Mouse (Mus musculus): ENCODE results near the gene Bcl6.

The Bcl6 gene

DNA sequence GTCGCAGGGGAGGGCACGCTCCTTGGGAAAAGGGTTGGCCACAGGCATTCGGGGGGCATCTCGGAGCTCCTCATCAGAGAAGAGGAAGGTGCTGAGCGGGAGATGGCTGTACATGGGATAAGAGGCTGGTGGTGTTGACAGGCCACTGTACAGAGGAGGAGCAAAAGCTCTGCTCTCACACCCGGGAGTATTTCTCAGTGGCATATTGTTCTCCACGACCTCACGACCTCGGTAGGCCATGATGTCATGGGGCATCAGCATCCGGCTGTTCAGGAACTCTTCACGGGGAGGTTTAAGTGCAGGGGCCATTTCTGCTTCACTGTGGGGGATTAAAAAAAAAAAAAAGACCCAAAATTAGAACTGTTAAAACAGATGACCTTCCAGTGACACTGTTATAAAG, 15.8 kb downstream of the Bcl6 start:
- DNase-seq: peak; percentile 4

DNA sequence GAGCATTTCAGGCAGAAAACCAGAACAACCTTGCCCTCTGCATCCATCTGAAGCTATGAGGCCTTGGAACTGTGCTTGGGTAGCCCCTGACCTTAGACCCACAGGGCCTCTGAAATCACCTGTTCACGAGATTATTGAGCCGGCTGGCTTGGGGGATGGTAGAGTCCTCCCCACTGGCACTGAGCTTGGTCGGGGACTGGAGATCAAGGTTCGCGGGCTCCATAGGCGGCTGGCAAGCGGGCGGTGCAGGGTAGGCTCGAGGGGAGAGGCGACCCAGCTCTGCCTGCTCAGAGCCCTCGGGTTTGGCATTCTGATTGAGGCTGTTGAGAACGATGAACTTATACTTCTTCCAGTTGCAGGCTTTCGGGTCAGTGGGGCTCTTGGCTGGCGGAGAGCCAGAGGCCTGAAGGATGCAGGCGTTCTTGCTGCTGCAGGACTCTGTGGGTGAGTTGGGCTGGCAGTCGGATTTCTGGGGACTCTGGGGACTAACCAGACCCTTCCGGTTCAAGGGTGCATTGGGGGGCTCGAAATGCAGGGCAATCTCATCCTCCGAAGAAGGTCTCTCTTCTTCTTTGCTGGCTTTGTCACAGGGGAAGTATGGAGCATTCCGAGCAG, 16.4 kb downstream of the Bcl6 start:
- peak; percentile 17 for DNase-seq

DNA sequence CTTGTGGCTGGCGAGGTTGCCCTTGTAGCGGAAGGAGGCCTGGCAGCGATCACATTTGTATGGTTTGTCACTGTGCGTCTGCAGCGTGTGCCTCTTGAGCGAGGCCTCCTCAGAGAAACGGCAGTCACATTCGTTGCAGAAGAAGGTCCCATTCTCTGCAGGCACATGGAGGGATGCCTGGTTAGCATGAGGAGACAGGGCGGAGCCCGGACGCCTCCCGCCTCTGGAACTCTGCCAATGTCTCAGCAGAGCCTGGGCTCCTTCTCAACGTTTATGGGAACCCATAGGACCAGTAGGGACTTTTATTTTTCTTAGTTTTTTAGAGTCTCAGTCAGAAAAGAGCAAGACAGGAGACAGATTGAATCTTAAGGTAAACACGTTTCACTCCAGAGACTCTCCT, 18.7 kb downstream of the Bcl6 start:
- peak; percentile 27 for DNase-seq

DNA sequence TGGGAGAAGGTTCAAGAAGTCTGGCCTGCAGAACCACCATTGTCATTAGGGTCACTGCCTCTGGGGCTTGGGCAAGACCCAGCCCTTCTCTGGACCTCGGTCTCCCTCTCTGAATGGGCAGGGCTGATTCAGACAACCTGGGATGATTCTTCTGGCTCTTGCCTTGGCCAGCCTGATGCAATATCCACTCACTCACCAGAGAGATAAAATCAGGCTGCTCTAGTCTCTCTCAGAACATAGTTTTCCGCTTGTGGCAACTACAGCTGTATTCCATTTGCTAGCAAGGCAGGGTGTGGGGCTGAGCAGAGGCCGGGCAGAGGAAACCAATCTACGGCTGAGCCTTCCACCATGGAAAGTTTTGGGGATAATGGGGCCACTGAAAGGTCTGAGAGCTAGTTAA, 19.8 kb downstream of the Bcl6 start:
- no peak for DNase-seq

DNA sequence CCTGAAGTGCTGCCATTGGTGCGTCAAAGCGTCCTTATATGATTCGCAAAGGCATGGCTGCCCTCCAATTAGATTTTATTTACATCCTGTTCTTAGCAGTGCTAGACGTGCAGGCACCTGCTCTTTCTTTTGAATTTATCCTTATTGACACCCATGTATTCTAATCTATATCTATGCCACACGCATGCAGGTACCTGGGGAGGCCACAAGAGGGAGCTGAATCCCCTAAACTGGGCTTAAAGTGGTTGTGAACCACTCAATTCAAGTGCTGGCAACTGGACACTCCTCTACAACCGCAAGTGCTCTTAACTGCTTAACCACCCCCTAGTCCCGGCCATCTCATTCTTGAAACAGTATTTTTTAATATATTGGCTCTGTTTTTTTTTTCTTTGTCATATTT, 21.4 kb downstream of the Bcl6 start:
- peak; percentile 31 for DNase-seq

DNA sequence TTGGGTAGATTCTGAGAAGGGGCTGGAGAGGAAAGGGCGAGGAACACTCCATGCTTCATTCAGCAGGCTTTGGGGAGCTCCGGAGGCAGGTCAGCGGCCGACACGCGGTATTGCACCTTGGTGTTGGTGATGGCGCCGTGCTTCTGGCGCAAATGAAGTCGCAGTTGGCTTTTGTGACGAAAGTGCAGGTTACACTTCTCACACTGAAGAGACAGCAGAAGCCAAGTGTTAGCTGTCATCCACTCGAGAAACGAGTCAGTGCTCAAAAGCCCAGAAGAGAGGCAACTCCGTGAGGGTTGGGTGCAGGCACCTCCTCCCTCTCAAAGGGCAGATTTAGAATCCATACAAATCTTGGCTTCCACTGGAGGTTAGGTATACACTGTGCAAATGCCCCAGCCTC, 22.6 kb downstream of the Bcl6 start:
- no peak for DNase-seq

- DNase-seq: no peak
These were observed 23.8 kb downstream of the Bcl6 start for GRCm38 (mm10) chr16:23964706-23965367.

GRCm38 (mm10) chr16:23963896-23964668, 24.6 kb downstream of the Bcl6 start:
- DNase-seq: peak; percentile 24

DNA sequence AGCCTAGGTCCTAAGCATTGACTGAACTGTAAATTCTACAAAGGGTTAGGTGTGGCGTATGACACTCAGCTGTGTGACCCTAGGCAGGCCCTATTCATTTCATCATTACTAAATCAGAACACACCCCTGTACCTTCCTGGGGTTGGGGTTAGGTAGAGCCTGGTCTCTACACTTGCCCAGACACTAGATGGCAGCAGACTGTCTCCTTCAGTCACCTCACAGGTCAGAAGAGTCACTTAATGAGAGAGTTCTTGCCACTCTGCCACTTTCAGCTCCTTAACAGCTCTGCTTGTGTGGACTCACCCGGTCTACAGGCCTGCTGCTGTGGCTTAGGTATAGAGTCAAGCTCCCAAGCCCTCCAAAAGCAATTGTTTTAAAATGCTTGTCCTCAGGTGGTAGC, 26.3 kb downstream of the Bcl6 start:
- peak; percentile 42 for DNase-seq

DNA sequence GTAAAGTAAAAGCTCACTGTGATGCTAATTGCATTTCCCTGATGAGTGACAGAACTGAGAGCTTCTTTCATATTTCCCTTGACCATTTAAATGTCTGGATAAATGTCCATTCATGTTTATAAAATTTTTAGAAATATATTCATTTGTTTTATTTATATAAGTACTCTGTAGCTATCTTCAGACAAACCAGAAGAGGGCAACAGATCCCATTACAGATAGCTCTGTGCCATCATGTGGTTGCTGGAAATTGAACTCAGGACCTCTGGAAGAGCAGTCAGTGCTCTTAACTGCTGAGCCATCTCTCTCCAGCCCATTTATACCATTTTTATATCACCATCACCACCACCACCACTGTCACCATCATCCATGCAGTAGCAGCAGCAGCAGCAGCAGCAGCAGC, 29.7 kb downstream of the Bcl6 start:
- DNase-seq: no peak

- DNase-seq: no peak
These were observed 34.7 kb downstream of the Bcl6 start for GRCm38 (mm10) chr16:23953959-23954260.

DNA sequence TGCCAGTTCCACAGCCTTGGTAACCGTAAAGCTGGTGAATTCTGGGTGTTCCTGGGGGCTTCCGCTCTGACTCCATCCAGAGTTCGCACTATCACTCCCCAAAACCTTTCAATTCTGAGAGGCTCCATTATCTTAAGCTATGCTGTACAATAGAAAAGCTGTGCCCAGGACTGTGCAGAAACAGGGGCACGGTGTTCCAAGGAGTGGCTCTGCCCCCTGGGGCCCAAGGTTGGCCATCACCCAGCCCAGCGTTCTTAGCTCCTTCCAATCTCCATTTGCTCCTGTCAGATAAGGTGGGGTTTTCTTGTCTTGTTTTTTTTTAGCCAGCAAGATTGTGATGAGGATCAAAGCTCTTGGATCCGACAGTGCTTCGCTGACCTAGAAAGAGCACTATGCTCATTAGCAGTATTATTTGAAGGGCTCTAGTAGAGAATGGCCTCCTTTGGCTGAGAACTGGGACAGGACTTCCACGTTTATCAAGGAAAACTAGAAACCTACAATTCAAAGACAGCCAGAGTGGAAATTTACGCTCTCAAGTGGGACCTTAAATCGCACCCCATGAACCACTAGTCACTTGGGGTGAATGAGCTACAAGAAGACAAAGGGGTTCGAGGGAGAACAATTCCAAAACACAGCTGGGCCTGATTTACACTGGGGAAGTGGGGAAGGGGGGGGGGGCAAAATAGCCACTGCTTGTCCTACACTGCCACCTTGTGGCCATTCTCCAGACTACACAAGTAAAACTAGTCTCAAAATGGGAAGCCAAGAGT, 35.3 kb downstream of the Bcl6 start:
- peak; percentile 53 for DNase-seq

- DNase-seq: no peak
These were observed 36.4 kb downstream of the Bcl6 start for GRCm38 (mm10) chr16:23952101-23952727.

- no peak for DNase-seq
These were observed 41.0 kb downstream of the Bcl6 start for GRCm38 (mm10) chr16:23947654-23948053.

DNA sequence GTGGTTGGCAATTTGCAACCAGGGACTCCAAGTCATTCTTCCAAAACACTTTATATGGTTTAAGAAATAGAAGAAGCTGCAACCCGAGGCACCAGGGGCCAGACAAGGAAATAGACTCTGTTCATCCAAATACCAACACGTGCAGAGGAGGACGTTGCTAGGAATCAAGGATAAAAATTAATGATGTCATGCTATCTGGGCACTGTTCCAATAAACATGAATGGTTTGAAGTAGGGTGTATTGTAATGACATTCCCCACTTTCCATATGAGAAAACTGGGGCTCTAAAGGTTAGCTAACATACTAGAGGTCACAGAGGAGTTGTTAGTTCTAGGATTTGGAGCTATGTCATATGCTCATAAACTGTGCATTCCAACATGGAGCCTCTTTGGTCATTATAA, 43.9 kb downstream of the Bcl6 start:
- no peak for DNase-seq

DNA sequence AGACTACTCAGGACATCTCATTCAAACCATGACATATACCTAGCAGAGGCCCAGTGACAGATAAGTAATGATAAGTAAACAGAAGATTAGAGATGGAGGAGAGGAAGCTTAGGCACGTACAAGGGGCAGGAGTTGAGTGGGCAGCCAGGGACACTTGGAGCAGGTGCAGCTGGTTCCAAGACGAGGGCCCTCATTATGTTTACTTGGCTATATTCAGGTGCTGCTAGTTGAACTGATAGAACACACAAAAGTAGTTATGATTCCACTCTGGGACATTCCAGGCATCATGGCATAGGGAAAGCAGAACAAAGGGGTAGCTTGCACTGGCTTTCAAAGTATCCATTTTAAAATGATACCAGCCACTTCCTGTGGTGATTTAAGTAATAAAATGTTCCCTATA, 54.3 kb downstream of the Bcl6 start:
- DNase-seq: no peak

DNA sequence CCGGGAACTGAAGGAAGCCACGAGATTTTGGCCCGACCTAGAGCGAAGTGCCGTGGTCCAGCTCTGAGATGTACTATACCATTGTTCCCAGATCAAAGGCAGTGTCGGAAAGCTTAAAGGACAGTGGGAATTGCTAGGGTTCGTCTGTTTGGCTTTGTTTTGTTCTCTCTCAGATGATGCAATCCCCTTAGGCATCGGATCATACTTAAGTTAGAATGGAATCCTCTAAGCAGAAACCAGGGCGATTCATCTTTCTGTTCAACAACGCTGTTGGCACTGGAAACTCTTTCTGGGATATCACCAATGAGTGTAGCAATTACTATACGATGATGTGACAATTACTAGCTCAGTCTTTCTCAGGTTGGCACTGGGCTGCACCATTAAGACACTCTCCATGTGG, 56.4 kb downstream of the Bcl6 start, which contains the start of gene Rtp2:
TSS of gene Rtp2 (minus strand) at position 101 of the 400 bp plus-strand sequence.
- DNase-seq: no peak

- no peak for DNase-seq
These were observed 57.4 kb downstream of the Bcl6 start for GRCm38 (mm10) chr16:23931275-23931674.

GRCm38 (mm10) chr16:23930426-23931073, 58.1 kb downstream of the Bcl6 start:
- no peak for DNase-seq

- no peak for DNase-seq
These were observed 61.1 kb downstream of the Bcl6 start for GRCm38 (mm10) chr16:23927301-23928114.

DNA sequence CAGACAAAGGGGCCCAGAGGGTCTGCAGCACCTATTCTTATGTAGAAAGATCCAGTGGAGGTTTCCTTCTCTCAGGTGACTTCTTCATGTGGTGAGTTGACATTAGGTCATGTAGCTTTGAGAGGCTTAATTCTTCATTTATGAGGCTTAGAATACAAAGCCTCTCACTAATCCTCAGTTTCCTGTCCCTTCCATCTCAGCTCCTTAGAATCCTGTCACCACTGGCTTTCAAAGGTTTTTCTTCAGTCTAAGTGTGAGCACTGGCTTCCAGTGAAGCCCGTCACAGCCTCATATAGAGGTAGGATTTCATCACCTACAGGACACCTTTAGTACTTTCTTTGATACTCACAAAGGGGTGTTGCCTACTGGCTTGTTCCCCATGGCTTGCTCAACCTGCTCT, 65.7 kb downstream of the Bcl6 start:
- DNase-seq: no peak

- no peak for DNase-seq
These were observed 67.0 kb downstream of the Bcl6 start for GRCm38 (mm10) chr16:23921697-23922096.

Measured in cerebellum, adult 9-10 months (tissue).